Mouse (Mus musculus) embryonic facial prominence, embryonic 14.5 days (tissue): ENCODE data around the gene Selenof. TPM values are rescaled to one million over a fixed set of nuclear protein-coding genes. Genes with fewer than 3 reads are reported as not detected.

Source experiments
- ATAC-seq: fragments of 200-750 bp; cut with Nextera tagmentation; 2 replicates; pipeline ENCODE4 v1.8.0; 2017; ENCODE audit warnings: low read depth, moderate number of reproducible peaks, moderate TSS enrichment
- DNase-seq: peaks from one replicate; pipeline ENCODE4 v3.0.0-alpha.2; 2015; ENCODE audit warnings: low spot score
- H3K27ac ChIP-seq: fragments of 300-500 bp; sonication (generic); replicated peaks from 2 replicates; pipeline ENCODE4 v1.5.1; 2014; ENCODE audit warnings: low read depth, mild to moderate bottlenecking, low read length, moderate library complexity
- H3K27me3 ChIP-seq: fragments of 300-500 bp; sonication (generic); replicated peaks from 2 replicates; pipeline ENCODE4 v1.6.1; 2014; ENCODE audit warnings: low read length; ENCODE audit not compliant: control insufficient read depth, insufficient read depth
- H3K36me3 ChIP-seq: fragments of 300-500 bp; sonication (generic); 2 replicates; pipeline ENCODE4 v1.6.1; 2014; ENCODE audit warnings: low read length, mixed read lengths; ENCODE audit not compliant: control insufficient read depth, insufficient read depth
- H3K4me1 ChIP-seq: fragments of 300-500 bp; sonication (generic); 2 replicates; pipeline ENCODE4 v1.6.1; 2014; ENCODE audit warnings: antibody characterized with exemption, low read length; ENCODE audit not compliant: control insufficient read depth, insufficient read depth
- H3K4me2 ChIP-seq: fragments of 300-500 bp; sonication (generic); 2 replicates; pipeline ENCODE4 v1.6.1; 2014; ENCODE audit warnings: low read depth, mild to moderate bottlenecking, low read length, moderate library complexity, mixed read lengths
- H3K4me3 ChIP-seq: fragments of 300-500 bp; sonication (generic); 2 replicates; pipeline ENCODE4 v1.5.1; 2014; ENCODE audit warnings: low read depth, mild to moderate bottlenecking, low read length
- H3K9ac ChIP-seq: fragments of 300-500 bp; sonication (generic); 2 replicates; pipeline ENCODE4 v1.6.1; 2014; ENCODE audit warnings: low read depth, mild to moderate bottlenecking, low read length, moderate library complexity, mixed read lengths
- H3K9me3 ChIP-seq: fragments of 300-500 bp; sonication (generic); 2 replicates; pipeline ENCODE4 v1.6.1; 2016; ENCODE audit warnings: low read length; ENCODE audit not compliant: control insufficient read depth
- WGBS: fragments of 180-500 bp; shearing (Covaris S2); extraction: QIAGEN DNeasy Blood & Tissue Kit; methylation state at CpG from one replicate; pipeline ENCODE4 v1.1.7; 2014; 5-methylcytosine and 5-hydroxymethylcytosine counted together
- polyA plus RNA-seq: library from polyadenylated mRNA; unstranded; fragments of >200 nt; fragmentation: Nextera tagmentation; extraction: Ambion mirVana; gene quantifications from 2 replicates; pipeline ENCODE4 v1.2.1, GENCODE M21; 2014

Selenof gene
- polyA plus RNA-seq, 1 experiment from 2014 or later: 561 TPM

- Histone ChIP-seq H3K9ac (no peak overlapping the region), H3K27ac (no peak overlapping the region), H3K36me3 (no peaks in the 10 kb centered on the region), H3K4me3 (no peak overlapping the region), H3K4me2 (no peak overlapping the region), H3K4me1 (no peaks in the 10 kb centered on the region), H3K27me3 (no peaks in the 10 kb centered on the region), H3K9me3 (0 out of 2 replicates have a peak, but pooled peaks cover 4% of the 10 kb centered on the region)
- WGBS: 92% methylated on average over 3 of the region's 3 CpGs
- DNase-seq (no peak), ATAC-seq (no peak)
These were observed 58.8 kb downstream of the Selenof start for GRCm38 (mm10) chr3:144628915-144629230.

GRCm38 (mm10) chr3:144635236-144635635 is 65.1 kb downstream of the Selenof start:
- DNase-seq (no peak), ATAC-seq (no peak)
- Histone ChIP-seq H3K27me3 (no peaks in the 10 kb centered on the region), H3K27ac (no peak overlapping the region), H3K4me3 (no peak overlapping the region), H3K9me3 (no peaks in the 10 kb centered on the region), H3K36me3 (no peaks in the 10 kb centered on the region), H3K4me2 (no peak overlapping the region), H3K4me1 (no peaks in the 10 kb centered on the region), H3K9ac (no peak overlapping the region)
- 88% methylated on average over 5 of the region's 5 CpGs for WGBS

- DNase-seq: no peak
- Histone ChIP-seq H3K27me3 (no peaks in the 10 kb centered on the region), H3K4me1 (no peaks in the 10 kb centered on the region), H3K4me2 (no peak overlapping the region), H3K9me3 (0 out of 2 replicates have a peak, but pooled peaks cover 3% of the 10 kb centered on the region), H3K9ac (no peak overlapping the region), H3K4me3 (no peak overlapping the region), H3K27ac (no peak overlapping the region), H3K36me3 (no peaks in the 10 kb centered on the region)
- 66% methylated on average over 4 of the region's 4 CpGs for WGBS
- no peak for ATAC-seq
These were observed 68.0 kb downstream of the Selenof start for GRCm38 (mm10) chr3:144638110-144638509.

- Histone ChIP-seq H3K9me3 (0 out of 2 replicates have a peak, but pooled peaks cover 3% of the 10 kb centered on the region), H3K9ac (no peak overlapping the region), H3K4me3 (no peak overlapping the region), H3K4me2 (no peak overlapping the region), H3K27me3 (no peaks in the 10 kb centered on the region), H3K4me1 (0 out of 2 replicates have a peak, but pooled peaks cover 2% of the 10 kb centered on the region), H3K36me3 (no peaks in the 10 kb centered on the region), H3K27ac (no peak overlapping the region)
- DNase-seq (peak; percentile 56), ATAC-seq (no peak)
- 58% methylated on average over 3 of the region's 3 CpGs for WGBS
These were observed 69.3 kb downstream of the Selenof start for GRCm38 (mm10) chr3:144639387-144639786.

- H3K9ac ChIP-seq: no peak overlapping the region
- H3K36me3 ChIP-seq: no peaks in the 10 kb centered on the region
- ATAC-seq: no peak
- H3K4me1 ChIP-seq: 0 out of 2 replicates have a peak, but pooled peaks cover 2% of the 10 kb centered on the region
- H3K4me2 ChIP-seq: no peak overlapping the region
- 0 out of 2 replicates have a peak, but pooled peaks cover 3% of the 10 kb centered on the region for H3K9me3 ChIP-seq
- DNase-seq: no peak
- no peaks in the 10 kb centered on the region for H3K27me3 ChIP-seq
- H3K4me3 ChIP-seq: no peak overlapping the region
- no peak overlapping the region for H3K27ac ChIP-seq
These were observed 69.9 kb downstream of the Selenof start for GRCm38 (mm10) chr3:144640033-144640432.

- no peaks in the 10 kb centered on the region for H3K36me3 ChIP-seq
- no peak overlapping the region for H3K9ac ChIP-seq
- H3K9me3 ChIP-seq: 0 out of 2 replicates have a peak, but pooled peaks cover 8% of the 10 kb centered on the region
- 86% methylated on average over 4 of the region's 4 CpGs for WGBS
- no peak for ATAC-seq
- DNase-seq: no peak
- H3K4me3 ChIP-seq: no peak overlapping the region
- 0 out of 2 replicates have a peak, but pooled peaks cover 2% of the 10 kb centered on the region for H3K4me1 ChIP-seq
- H3K27me3 ChIP-seq: no peaks in the 10 kb centered on the region
- H3K4me2 ChIP-seq: no peak overlapping the region
- no peak overlapping the region for H3K27ac ChIP-seq
These were observed 72.0 kb downstream of the Selenof start for GRCm38 (mm10) chr3:144642141-144642540.

GRCm38 (mm10) chr3:144643301-144643871 is 73.3 kb downstream of the Selenof start:
- Histone ChIP-seq H3K4me3 (no peak overlapping the region), H3K9me3 (0 out of 2 replicates have a peak, but pooled peaks cover 8% of the 10 kb centered on the region), H3K27me3 (no peaks in the 10 kb centered on the region), H3K4me2 (no peak overlapping the region), H3K36me3 (no peaks in the 10 kb centered on the region), H3K9ac (no peak overlapping the region), H3K4me1 (0 out of 2 replicates have a peak, but pooled peaks cover 2% of the 10 kb centered on the region), H3K27ac (peak overlapping the region; percentile 12; the same call in 1 of the 2 replicates)
- ATAC-seq (peak; percentile 95), DNase-seq (peak; percentile 92)
- WGBS: 4% methylated on average over 2 of the region's 2 CpGs

GRCm38 (mm10) chr3:144644202-144644601 is 74.1 kb downstream of the Selenof start:
- no peak overlapping the region for H3K4me2 ChIP-seq
- H3K4me1 ChIP-seq: 0 out of 2 replicates have a peak, but pooled peaks cover 2% of the 10 kb centered on the region

More at GRCm38 (mm10) chr3:144644202-144644601, 74.1 kb downstream of the Selenof start:
- WGBS: 45% methylated on average over 5 of the region's 5 CpGs
- DNase-seq (no peak), ATAC-seq (no peak)
- 0 out of 2 replicates have a peak, but pooled peaks cover 8% of the 10 kb centered on the region for H3K9me3 ChIP-seq
- H3K4me3 ChIP-seq: no peak overlapping the region
- H3K36me3 ChIP-seq: no peaks in the 10 kb centered on the region
- H3K27me3 ChIP-seq: no peaks in the 10 kb centered on the region
- no peak overlapping the region for H3K9ac ChIP-seq
- H3K27ac ChIP-seq: no peak overlapping the region
